Mouse (Mus musculus): ENCODE results near the gene Golt1b.

The Golt1b gene

DNA sequence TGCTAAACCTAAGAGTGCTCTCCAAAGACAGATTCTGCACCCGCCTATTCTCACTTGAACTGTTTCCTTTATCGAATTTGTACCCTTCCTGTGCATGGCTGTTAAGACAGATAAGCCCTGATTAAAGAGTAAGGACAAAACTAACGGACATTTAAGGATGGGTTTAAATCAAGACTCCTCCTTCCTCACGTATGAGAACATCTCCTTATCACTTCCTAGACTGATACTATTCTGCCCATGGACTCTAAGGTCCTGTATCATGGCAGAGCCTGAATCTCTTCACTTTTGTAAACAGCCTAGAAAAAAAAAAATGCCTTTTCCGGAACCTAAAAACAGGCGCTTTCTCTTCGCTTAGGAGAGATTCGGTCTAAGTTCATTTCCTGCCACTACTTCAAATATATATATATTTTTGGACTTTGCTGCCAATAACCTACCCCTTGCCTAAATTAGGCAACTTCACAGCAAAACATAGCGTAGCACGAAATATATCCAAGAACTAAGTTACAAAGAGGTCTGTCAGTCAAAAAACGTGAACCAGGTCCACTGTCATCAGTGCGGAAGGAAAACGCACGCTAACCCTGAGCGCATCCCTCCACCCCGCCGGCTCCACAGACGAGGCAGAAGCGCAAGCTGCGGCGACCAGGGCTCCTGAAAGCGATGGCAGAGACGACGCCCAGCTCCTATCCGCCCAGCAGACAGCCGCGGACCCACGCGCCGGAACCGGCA lies 573 bp upstream of the Golt1b start:
- peak; percentile 3 for DNase-seq

DNA sequence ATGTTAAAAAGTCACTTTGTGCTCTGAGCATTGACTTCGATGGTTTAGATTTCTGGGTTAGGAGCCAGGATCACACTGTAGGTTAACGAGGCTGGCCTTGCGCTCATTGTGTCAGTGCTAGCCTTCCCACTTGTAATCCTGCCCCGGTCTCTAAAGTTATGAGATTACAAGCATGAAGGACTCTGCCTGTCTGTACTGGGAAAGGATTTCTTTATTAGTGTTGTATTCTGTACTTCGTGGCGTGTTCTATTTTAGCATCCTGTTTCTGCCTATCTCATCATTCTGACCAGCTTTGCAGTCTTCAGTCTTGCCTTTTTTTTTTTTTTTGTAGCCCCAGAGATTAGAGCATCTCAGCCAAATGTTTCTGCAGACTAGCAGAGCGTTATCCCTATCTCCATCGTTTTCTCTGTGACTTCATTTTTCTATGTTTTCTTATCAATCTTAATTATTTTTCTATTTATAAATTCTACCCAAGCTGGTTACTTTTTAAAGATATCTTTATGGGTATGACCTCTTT lies 792 bp downstream of the Golt1b start:
- no peak for DNase-seq

DNA sequence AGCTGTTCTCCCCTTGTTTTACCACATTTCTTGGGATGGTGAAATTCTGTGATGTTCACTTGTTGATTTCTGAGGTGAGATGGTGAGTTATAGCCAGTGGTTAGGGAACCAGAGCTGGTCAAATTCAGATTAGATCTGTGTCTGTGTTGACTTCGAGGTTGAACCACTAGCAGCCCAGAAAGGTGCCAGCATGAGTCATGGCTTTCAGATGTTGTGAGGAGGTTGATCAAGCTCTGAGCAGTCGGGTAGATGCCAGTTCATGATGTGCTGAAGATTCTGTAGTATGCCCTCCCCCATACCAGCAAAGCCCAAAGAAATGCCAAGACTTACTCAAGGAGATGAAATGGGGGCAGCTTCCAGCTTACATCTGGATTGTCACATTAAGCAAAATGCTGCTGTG lies 2.1 kb downstream of the Golt1b start:
- no peak for DNase-seq

DNA sequence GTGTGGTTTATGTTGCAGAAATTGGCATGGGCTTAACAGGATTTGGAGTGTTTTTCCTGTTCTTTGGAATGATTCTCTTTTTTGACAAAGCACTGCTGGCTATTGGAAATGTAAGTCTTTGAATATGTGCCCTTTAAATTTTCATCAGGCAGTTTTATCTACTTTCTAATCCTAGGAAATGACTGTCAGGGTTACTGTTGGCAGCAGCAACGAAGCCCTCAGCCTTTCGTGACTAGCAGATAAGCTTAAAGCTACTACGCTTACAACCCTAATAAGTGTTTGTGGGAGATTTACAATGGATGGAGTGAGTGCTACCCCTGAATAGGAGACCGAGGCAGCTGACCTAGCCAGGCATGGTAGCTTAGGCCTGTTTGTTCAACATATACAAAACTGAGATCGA lies 5.3 kb downstream of the Golt1b start:
- no peak for DNase-seq

DNA sequence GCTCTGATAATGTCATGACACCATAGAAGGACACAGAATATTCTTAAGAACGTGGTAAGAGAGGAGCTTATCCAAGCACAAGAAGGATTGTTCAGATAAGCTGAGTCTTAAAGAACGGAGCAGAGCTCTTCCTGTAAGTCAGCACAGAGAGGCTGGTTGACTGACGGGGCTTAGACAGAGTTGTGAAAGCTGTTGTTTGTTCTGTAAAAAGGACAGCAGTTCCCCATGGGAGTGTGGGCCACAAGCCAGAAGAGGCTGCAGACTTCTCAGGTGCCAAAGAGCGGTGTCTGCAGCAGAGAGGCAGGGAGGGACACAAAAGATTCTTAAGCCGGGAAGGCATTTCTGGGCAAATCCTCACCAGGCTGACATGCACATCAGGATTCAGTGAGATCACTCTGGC lies 7.6 kb downstream of the Golt1b start:
- no peak for DNase-seq

DNA sequence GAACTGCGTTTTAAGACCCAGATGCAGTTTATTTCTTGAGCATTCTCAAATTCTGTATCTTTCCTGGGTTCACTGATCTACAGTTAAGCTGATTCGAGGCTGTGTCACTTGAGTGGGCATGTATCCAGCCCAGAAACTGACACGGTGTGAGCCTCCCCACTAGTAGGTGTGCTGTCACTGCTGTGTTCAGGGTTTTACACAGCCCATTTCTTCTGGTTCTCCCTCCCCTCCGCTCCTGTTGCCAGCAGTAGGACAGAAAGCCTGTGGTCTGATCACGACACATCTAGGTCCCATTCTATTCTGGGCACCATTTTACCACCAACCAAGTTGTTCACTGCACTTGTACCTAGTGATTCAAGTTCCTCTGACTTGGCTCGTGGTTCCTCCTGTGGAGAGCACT lies 8.7 kb downstream of the Golt1b start:
- DNase-seq = no peak

DNA sequence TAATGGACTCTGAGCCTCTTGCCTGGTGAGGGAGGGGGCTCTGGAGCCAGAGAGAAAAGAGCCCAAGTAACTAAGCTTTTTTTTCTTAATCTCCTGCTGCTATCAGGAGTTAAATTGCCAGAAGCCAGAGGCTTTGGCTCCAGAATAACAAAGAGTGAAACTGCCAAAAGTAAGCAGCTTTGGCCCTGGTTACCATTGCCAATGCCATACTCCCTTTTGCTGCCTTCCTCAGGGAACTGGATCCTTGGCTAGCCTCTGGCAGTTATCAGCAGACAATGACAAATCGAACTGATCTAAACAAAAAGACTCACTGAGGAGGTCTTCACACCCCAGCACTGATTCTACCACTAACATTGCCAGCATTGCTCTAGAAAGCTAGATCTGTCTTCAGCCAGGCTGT lies 24.1 kb downstream of the Golt1b start:
- DNase-seq = no peak

DNA sequence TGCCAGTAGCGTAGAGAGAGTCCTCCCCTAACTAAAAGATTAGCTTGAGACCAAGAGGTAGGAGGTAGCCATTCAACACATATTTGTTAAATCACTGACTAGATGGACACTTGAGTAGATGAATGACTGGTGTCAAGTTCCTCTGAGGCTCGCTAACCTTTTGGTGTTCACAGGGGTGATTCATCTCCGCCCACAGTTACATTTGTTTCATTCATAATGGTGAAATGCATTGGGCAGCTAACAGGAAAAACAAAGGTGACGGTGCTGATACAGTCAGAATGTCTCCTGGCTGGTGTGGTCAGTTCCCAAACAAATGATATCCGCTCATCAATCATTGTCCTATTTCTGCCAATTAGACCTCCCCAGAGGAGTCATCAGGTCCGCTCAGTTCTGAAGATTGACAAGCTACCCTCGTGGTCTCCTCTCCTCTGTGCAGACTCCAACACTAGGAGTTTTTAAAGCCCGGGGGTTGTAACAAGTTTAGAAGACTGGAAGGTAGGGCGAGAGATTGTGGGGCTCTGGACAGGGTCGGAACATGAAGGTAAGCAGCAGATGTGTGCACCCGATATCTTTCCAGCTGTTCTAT lies 26.0 kb downstream of the Golt1b start, which contains the start of gene Spx:
TSS of gene Spx (plus strand) at position 536 of the 586 bp plus-strand sequence.
- no peak for DNase-seq

DNA sequence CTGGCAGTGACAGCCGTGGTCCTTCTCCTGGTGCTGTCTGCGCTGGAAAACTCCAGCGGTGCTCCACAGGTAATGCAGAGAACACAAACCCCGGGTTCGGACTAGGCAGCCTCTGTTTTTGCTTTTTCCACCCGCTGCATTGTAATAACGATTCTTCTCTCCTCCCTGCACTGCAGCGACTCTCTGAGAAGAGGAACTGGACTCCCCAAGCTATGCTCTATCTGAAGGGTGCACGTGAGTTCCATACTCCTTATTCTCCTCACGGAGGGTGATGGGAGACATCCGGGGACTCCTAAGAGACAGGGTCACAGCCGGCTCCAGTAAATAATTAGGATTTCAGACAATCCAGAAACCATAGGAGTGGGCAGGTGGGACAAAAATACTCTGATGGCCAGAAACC lies 26.8 kb downstream of the Golt1b start:
- DNase-seq = peak; percentile 8

DNA sequence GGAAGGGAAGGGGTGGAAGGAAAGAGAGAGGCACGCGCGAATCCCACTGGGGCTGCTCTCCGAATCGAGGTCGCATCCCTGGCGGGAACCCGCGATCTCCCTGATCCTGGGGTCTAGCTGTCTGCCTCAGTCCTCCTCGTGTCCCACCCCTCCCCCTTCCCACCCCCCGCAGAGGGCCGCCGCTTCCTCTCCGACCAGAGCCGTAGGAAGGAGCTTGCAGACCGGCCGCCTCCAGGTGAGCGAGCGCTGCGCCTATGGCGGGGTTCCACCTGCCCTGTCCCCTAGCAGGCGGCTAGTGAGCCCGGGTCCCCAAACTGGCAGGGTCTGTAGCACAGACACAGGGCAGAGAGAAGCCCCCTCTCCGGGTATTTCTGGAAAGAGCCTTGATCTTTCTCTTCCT lies 27.6 kb downstream of the Golt1b start:
- peak; percentile 37 for DNase-seq

DNA sequence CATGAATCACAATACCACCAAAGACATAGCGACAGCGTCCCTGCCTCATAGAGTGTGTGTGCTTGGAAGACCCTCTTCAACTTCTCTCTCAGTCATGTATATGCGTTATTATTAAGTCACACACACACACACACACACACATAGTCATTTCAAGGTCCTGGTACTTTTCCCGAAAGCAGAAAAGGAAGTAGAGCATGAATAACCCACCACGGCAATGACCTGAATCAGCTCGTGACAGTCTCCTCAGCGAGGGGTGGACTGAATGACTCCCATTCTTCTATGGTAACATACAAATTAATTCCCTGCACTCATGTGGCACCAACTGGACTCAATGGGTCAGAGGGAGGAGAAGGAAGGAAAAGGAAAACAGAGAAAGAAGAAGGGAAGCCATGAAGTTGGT lies 38.0 kb downstream of the Golt1b start:
- DNase-seq = peak; percentile 86

DNA sequence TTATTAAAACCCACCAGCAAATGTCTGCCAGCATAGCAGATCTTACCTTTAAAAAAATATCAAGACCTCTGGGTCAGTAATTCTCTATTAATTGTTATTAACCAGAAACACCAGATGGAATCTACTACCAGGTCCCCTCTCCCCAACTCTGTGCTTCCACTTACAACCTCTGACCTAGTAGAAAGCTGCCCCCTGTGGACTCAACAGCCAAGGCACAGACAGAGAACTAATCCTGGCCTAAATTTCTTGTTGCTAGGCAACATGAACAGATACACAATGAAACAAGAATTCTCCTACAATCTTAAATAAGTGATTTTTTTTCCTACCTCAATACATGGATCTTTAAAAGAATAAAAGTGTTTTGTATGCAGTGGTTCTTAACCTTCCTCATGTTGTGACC lies 42.1 kb downstream of the Golt1b start:
- DNase-seq = peak; percentile 61

DNA sequence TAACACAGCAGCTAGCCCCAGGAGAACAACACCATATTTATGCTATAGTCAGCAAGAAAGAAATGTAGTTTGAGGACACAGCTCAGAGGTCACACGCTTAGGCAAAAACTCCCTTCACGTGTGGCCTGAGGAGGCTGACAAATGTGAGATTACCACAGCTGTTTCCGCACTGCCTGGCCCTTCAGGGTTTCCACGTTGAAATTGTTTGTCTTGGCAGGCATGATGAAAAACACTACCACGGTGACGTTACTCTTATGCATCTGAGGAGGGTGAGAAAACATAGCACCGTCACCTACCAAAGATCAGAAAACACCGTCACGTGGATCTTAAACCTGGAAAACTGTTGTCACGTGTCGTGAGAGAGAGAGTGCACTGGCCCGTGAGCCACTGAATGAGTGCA lies 64.4 kb downstream of the Golt1b start:
- DNase-seq = peak; percentile 34

DNA sequence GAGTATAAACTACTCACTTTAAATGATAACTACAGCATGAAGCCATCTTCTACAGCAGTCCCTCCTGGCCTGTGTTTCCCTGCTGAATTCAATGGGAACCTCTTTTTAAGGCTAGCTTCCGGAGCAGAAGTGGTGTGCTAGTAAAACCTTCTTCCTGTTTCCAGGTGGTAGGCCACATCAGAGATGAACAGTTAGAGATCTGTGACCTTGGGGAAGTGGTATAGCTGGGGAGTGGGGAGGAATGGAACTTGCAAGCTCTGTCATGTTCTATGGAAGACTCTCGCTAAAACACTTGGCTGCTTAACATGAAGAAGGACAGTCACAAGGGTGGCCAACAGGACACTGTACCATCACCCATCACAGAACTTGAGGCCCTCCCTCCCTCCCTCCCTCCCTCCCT lies 66.3 kb downstream of the Golt1b start:
- no peak for DNase-seq
